ENCODE assay signal across 8 mouse cellular contexts in genomic region chr19:6489030-6489429, GRCm38 (mm10). TPM values are rescaled to one million over a fixed set of nuclear protein-coding genes. Genes with fewer than 3 reads are reported as not detected.
DNase-seq lines count a peak whose midpoint lies in the region; ATAC-seq and TF ChIP-seq lines count a peak whose summit lies in the region.

No protein-coding gene starts in this region.

- no peak overlapping the region for H3K4me3 ChIP-seq in heart, embryonic 11.5 days (ENCODE audit: low read depth, low read length)
- H3K4me3 ChIP-seq in cortical plate, adult 2 months (ENCODE audit: insufficient read depth, low read length): no peak overlapping the region
- H3K4me3 ChIP-seq in kidney, adult 2 months (ENCODE audit: insufficient read depth, low read depth, low read length): no peak overlapping the region
- no peak overlapping the region for H3K4me3 ChIP-seq in limb, embryonic 12.5 days (replicated peaks)

- peak; percentile 99 for TF ChIP-seq CTCF in cortical plate, adult 2 months (IDR thresholded peaks at IDR 0.05; ENCODE audit: extremely low read depth, insufficient read depth, low read length)
- TF ChIP-seq CTCF in kidney, adult 2 months (conservative IDR thresholded peaks at IDR 0.05; ENCODE audit: insufficient read depth, insufficient read length, low read depth, low read length): peak; percentile 99

- peak; percentile 73 to 94 for DNase-seq in heart, adult 18-20 months
- peak; percentile 84 for DNase-seq in gastrocnemius, postnatal 14 days
- DNase-seq in kidney, adult 2 months: peak; percentile 83
- DNase-seq in natural killer cell, adult 2 months (ENCODE audit: low spot score in 2 of 2): peak; percentile 62 to 82
- peak; percentile 77 to 92 for DNase-seq in spleen, postnatal 4 days (ENCODE audit: low spot score in 2 of 2)

- TF ChIP-seq POLR2A in cortical plate, adult 2 months (IDR thresholded peaks at IDR 0.05; ENCODE audit: extremely low read depth, insufficient read depth, low read length): no peak
- TF ChIP-seq POLR2A in kidney, adult 2 months (IDR thresholded peaks at IDR 0.05; ENCODE audit: low read depth, low read length): no peak

- H3K4me2 ChIP-seq in heart, embryonic 11.5 days: no peak overlapping the region
- H3K4me2 ChIP-seq in limb, embryonic 12.5 days: no peak overlapping the region

- ATAC-seq in heart, embryonic 11.5 days (replicated peaks; ENCODE audit: insufficient number of reproducible peaks, low FRiP score, low TSS enrichment): no peak
- ATAC-seq in limb, embryonic 12.5 days (ENCODE audit: insufficient number of reproducible peaks, insufficient read depth, low FRiP score, low TSS enrichment, low read depth): peak; percentile 60

- H3K9me3 ChIP-seq in heart, embryonic 11.5 days (replicated peaks; ENCODE audit: control insufficient read depth, low read length): no peaks in the 10 kb centered on the region
- H3K9me3 ChIP-seq in limb, embryonic 12.5 days: no peaks in the 10 kb centered on the region

- WGBS in heart, embryonic 11.5 days (ENCODE audit: insufficient replicate concordance): 2% methylated on average over 4 of the region's 4 CpGs
- 0% methylated on average over 4 of the region's 4 CpGs for WGBS in kidney, adult 2 months
- 0% methylated on average over 4 of the region's 4 CpGs for WGBS in limb, embryonic 12.5 days

- H3K27ac ChIP-seq in heart, embryonic 11.5 days (ENCODE audit: low read depth, low read length): no peak overlapping the region
- H3K27ac ChIP-seq in cortical plate, adult 2 months (ENCODE audit: insufficient read depth, low read length): no peak overlapping the region
- no peak overlapping the region for H3K27ac ChIP-seq in kidney, adult 2 months (ENCODE audit: insufficient read depth, low read depth, low read length)
- no peak overlapping the region for H3K27ac ChIP-seq in limb, embryonic 12.5 days

- no peaks in the 10 kb centered on the region for H3K4me1 ChIP-seq in heart, embryonic 11.5 days (ENCODE audit: control insufficient read depth, insufficient read depth, low read length)
- H3K4me1 ChIP-seq in cortical plate, adult 2 months (ENCODE audit: control insufficient read depth, insufficient read depth, low read length): no peaks in the 10 kb centered on the region
- no peaks in the 10 kb centered on the region for H3K4me1 ChIP-seq in kidney, adult 2 months (ENCODE audit: control insufficient read depth, insufficient read depth, low read length)
- no peaks in the 10 kb centered on the region for H3K4me1 ChIP-seq in limb, embryonic 12.5 days (replicated peaks)

- intact Hi-C loops in gastrocnemius, postnatal 14 days (cut with DNase I; ENCODE audit: low total_unique reads): loop anchor here (2.0 kb wide), 1 partner anchor 174 kb away; no protein-coding TSS in a partner anchor

- H3K9ac ChIP-seq in heart, embryonic 11.5 days (ENCODE audit: low read depth, low read length): no peak overlapping the region
- H3K9ac ChIP-seq in limb, embryonic 12.5 days (replicated peaks): no peak overlapping the region

- no peaks in the 10 kb centered on the region for H3K36me3 ChIP-seq in heart, embryonic 11.5 days (ENCODE audit: control insufficient read depth, insufficient read depth, low read length)
- no peaks in the 10 kb centered on the region for H3K36me3 ChIP-seq in kidney, adult 2 months (ENCODE audit: control insufficient read depth, insufficient read depth, low read length)
- no peaks in the 10 kb centered on the region for H3K36me3 ChIP-seq in limb, embryonic 12.5 days

- peaks cover 51% of the 10 kb centered on the region for H3K27me3 ChIP-seq in heart, embryonic 11.5 days (ENCODE audit: control insufficient read depth, insufficient read depth, low read length)
- H3K27me3 ChIP-seq in kidney, adult 2 months (replicated peaks; ENCODE audit: control insufficient read depth, insufficient read depth, low read length): no peaks in the 10 kb centered on the region
- H3K27me3 ChIP-seq in limb, embryonic 12.5 days: peaks cover 82% of the 10 kb centered on the region

RNA-seq across cellular contexts. Expression of gene Slc22a12, which starts 53.8 kb away (rescaled TPM):
- total RNA-seq in heart, adult 18-20 months (2021): under 1 TPM in 1 of 2 experiments, not detected in 1; 0.22 TPM
- polyA plus RNA-seq in heart, embryonic 11.5 days (2014; fragmentation: Nextera tagmentation; extraction: Ambion mirVana): not detected in 2 replicates
- polyA plus RNA-seq in cortical plate, adult 2 months (2012; rRNA removed): 0.15 and 0.38 TPM in 2 replicates
- total RNA-seq in gastrocnemius, postnatal 14 days (2021): not detected
- 1,526 and 1,915 TPM in 2 replicates for polyA plus RNA-seq in kidney, adult 2 months (2012; rRNA removed)
- not detected in 2 replicates for polyA plus RNA-seq in limb, embryonic 12.5 days (2016; fragmentation: Nextera tagmentation; extraction: Ambion mirVana)

Comparison
In these comparisons a context has a peak if more than half of its experiments do, and no peak if none do; other contexts are left out.
1. RNA of gene Slc22a12, which starts 53.8 kb away (polyA plus RNA-seq): 1,526 to 1,915 TPM in kidney, adult 2 months; 0.15 to 0.38 TPM in cortical plate, adult 2 months, not detected in heart, embryonic 11.5 days and not detected in limb, embryonic 12.5 days; every median in the first group is over 1,000 times any median in the second.
2. Peak in every context shown above with its lines, with median percentiles within 50 percentile points of each other: DNase-seq.